Mouse (Mus musculus) hindlimb bud, embryonic 11.5 days (tissue): ENCODE results near the gene Chrm3.

ENCODE experiments used
- DNase-seq: peaks from one replicate; pipeline ENCODE4 v3.0.0-alpha.2; 2012; ENCODE audit warnings: low read depth, low spot score; ENCODE audit errors: extremely low spot score

Chrm3 gene

DNA sequence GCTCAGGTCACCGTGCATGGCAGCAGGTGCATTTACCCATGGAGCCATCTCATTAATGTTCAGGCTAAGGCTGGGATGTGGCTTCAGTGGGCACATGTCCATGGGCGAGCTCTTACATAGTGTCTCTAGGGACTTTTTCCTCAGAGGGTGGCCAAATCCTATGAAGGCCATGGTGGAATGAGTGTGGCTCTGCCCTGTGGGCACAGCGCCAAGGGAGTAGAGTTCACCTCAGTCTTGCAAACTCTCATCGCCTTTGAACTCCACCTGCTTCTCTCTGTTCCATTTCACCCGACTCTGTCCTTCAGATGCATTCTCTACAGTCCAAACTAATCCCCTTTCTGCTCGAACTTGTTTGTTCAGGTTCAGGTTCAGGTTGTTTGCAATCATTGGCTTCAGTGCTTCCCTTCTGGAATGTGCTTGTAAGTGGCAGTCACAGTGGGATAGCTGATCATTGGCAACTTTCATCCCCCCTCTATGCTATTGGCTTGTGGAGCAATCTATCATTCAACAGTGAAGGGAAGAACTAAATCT is 278.7 kb downstream of the Chrm3 start:
- DNase-seq: no peak

DNA sequence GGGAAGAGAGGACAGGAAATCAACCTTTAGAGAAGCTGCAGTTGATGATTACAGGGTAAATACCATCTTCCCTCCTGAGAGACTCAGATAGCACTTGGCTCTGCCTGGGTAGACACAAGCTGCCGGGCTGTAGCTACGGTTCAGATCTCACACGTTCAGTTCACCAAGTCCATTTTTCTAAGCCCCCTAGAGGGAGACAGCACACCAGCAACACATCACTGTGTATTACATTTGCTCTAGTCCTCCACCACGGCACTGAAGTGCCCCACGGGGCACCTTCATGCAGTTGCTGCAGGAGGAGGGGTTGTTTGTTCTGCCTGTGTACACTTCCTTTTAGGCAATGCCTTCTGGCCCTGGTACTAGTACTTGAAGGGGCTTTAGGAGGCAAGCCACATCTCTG is 289.5 kb downstream of the Chrm3 start:
- no peak for DNase-seq

DNA sequence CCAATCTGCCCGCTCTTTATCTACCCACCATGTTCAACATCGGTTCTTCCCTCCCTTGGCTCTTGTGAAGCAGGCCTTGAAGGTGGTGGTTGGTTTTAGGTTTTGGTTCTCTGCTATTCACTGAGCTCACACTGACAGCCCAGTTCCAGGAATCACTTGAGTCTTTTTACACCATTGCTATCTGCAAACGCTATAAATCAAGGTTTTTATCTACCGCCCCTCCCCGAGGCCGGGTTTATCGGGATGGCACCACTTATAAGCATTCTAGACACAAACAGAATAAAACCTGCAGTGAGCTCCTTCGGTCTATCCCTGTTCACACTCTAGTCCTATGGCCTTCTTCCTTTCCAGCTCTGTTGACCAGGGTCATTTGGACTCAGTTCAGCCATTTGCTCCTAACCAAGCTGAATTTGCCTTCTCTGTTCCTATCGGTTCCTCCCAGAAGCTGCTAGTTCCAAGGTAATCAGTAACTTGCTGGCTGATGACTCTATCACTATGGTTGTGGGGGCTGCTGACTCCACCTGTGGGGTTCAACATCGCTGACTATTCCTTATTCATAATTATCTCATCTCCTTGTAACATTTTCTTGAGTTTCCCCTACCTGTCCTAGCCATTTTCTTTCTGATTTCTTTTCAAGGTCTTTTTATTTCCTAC is 291.6 kb downstream of the Chrm3 start:
- no peak for DNase-seq

DNA sequence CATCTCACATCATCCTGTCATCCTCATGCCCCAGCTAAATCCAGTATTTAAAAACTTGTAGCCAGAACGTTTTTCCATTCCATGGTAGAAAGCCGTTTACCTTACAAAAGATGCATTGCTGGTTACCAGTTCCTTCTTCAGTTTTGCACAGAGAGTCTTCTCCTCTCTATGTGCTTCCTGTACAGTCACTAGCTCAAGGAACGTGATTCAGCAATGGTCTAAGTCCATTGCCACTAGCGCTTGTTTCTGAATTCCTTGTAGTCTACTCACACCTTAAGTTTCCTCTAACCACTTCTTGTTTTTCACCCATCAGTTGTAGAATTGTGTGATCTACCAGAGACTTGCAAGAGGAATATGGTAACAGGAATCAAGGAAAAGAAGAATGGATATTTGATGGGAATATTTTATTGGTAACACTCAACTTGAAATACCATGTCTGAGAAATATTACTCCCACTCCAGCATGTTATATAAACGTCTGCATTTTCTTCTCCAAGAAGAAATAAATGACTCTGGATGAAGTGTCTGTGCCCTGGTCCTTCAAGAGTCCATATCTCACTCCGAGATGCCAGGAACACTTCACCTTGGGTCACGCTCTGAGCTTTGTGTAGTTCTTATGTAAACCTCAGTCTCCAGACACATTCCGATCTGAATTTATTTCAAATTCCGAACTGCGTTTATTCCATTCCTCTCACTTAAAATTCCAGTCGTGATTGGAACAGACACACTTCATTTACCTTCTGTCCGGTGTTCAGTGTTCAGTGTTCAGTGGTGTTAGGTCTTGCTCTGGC is 293.6 kb downstream of the Chrm3 start:
- no peak for DNase-seq

DNA sequence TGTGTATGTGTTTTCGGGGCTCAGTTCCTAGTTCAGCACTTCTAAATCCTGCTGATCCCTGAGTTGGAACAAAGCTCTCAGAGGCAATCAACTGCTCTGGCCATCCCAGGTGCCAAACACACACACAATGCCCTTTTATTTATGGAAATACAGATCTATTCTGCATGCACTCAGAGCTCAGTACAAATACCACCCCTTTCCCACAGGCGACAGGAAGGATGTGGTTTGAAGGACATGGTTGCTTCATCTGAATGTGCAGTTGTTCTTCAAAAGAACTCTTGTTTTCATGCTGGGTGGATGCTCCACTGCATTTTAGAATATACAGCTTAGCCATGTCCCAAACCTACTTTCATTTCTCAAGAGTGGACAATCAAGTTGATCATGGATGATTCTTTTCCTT is 294.9 kb downstream of the Chrm3 start:
- no peak for DNase-seq

DNA sequence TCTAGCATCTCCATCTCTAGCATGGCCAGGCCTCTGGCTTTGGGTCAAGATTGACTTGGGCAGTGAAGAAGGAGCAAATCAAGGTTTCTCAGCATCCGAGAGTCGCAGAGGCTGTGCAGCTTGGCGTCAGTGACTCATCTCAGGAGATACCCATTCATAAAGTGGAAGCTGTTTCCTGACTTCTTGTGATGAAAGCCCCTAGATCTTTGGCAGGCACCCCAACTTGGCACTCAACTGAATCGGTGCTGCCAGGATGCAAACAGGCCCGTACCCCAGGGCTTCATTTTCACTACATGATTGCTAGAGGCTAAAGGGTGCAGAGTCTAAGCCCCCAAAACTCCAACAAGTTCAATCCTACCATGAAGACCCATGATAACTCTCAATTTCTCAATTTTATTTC is 298.0 kb downstream of the Chrm3 start:
- no peak for DNase-seq

DNA sequence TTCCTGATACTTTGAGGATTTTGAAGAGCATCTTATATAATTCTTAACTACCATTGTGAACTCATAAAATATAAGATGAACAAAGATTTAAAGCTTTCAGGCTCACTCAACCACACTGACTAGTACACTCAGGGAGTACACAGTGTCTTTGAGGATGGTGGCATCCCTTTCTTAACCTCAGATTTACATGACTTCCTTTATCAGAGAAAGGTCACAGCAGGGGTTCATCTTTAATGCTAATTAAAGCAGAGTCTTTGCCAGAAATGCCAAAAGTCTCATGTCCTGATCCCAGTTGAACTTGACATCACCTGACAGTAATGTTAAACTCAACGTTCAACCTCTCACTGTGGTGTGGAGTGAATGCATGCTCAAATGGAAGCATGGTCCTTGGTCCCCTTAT is 301.7 kb downstream of the Chrm3 start:
- no peak for DNase-seq

DNA sequence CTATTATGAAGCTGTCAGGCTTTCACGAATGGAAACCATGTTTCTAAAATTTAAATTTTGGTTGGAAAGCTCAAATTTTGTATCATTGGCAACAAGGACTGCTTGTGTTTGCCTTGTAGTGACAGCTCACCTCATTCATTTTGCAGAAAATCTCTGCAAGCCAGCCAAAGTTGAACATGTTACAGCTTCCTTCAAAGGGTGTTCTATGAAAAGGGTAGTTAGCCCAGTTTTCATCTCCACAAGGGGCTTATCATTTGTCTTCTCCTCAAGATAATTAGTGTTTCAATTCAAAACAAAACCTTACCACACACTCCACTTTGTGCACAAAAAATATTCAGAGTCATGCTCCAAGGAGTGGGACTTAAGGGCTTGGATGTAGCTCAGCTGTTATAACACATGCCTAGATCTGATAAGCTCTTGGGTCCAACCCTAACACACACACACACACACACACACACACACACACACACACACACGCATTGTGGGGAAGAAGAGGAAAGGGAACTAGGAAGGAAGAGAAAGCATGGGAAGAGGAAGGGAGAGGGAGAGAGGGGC is 302.9 kb downstream of the Chrm3 start:
- DNase-seq: no peak

DNA sequence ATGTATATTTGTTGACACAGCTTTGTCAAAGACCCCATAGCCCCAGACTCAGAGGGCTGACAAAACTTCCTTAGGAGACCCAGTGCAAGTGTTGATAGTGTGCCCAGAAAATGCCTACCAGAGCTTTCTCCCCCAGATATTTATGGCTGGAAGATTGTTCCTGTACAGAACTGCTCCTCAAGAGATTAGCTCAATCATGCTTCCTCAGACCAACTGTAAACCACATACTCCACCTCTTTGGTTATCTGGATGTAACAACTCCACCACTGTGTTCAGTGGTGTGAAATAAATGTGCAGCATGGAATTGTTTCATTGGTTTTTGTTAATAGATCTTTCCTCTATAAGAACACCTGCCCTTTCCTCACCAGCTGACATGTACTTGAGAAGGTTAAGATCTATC is 306.6 kb downstream of the Chrm3 start:
- no peak for DNase-seq

DNA sequence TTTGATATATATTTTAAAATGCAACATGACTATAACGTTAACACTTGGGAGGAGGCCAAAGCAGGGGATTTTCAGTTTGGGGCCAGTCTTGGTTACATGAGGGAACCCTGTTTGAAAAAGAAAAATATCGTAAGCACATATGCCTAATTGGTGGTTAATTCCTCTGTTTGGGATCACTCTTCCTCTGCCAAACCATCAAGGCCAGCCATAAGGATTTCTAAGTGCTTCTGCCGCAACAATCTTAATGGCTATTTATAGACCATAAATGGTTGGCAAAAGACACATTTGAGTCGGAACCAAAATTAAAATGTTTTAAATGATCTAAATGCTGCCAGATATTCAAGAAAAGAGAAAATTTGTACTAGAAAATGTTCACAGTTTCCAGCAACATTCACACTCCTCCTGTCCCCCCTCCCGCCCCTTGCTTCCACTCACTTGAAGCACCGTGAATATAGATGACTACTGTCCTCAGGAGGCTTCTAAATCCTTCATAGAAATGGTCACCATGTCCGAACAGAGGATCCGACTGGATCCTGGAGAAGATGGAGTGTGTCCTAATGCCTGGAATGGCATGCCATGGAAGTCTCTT is 307.3 kb downstream of the Chrm3 start:
- no peak for DNase-seq

DNA sequence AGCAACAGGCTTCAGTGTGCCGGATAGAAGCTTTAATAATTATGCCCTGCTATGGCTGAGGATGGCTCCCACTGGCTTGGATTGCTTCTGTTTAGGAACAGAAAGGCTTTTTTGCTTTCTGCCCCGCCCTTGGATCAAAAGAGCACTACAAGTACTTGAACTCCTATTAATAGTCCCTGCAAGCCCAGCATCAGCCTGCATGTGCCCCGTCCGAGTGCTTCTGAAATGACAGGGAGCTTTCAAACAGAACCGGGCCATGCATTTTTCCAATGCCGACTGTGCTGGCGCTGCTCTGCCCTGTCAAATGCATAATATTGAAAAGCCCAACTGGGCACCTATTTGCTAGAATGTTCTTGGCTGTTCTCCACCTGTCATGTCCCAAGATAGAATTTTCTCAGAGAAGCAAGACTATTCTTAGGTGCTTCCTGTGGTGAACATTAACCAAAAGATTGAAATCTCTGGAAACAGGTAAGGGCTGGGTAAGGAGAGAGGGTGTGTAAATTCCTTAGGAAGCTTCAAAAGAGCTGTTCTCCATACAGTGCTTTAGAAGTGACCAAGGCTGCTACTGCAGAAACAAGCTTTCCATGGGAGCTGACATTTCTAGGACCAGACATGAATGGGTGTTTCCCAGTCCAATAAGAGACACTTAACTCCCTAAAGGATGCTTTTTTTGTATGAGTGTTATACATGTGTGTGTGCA is 314.8 kb downstream of the Chrm3 start:
- DNase-seq: no peak

DNA sequence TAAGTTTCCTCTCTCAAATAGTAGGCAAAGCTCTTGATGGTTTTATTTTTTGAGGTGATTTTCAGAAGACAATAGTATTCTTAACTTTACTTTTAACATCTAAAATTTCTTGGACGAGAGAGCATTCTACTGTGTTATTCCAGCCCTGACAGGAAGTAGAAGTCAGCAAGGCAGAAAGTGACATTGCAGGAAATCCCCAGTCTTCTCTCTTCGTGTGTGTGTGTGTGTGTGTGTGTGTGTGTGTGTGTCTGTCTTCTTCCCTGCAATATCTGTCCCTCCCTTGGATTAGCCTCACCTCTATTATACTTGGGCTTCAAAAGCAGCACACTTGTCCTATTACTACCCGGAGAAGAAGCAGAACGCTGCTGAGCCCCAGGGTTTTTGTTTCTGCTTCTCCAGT is 316.6 kb downstream of the Chrm3 start:
- no peak for DNase-seq

DNA sequence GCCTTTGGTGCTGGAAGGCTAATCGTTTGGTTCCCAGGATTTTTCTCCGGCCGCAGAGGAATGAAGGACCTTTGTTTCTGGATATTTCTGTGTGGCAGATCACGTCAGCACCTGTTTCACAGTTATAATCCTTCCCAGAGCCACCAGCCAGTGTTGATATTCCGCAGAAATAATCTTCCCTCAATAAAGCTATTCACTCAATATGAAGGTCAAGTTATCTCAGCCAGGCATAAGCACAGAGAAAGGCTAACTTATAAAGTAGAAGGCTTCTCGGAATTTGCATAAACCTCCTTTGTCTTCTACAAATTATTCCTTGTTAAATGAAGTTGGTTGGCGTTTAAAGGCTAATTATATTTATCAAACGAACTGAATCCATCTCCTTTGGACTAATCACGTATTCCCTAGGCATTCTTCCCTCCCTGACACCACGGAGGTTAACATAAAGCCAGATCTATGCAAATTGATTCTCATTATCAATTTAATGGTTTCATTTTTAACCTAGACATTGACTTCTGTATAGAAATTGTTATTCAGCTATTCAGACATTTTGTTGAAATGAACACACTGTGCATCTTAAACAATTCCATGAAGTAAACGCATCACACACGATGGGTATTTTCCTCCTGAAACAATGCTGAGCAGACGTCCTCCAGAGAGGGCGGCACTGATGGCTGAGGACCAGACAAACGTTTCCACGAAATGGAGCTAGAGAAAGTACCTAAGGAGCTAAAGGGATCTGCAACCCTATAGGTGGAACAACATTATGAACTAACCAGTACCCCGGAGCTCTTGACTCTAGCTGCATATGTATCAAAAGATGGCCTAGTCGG is 326.9 kb downstream of the Chrm3 start:
- DNase-seq: no peak

DNA sequence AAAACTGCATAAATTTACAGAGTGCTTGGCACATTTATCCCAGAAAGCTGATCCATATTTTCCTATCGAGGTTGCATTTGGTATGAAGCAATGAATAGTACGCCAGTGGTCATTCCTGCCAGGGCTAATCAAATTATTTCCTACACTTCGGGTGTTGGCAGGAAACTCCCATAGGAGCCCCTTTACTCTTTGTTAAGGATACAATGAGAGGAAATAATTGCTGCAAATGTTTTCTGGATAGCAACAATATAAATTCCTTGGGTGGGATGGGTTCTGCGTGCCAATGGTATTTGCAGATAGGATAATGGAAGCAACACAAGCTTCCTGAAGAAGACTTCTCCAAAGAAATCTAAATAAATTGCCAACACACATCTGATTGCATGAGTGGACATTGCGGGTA is 329.1 kb downstream of the Chrm3 start:
- DNase-seq: no peak

DNA sequence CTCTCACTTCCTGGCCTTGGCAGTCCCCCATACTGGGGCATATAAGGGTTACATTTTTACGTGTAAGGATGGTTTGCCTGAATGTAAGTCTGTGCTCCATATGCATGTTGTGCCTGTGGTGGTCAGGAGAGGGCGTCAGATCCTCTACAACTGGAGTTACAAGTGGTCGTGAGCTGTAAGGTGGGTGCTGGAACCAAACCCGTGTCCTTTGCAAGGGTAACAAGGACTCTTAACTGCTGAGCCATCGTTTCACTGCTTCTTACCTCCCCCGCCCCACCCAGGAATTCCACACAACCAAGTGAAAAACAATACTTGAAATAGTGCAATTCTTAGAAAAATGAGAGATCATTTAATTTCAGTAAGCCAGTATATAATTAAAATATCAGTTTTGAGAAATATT is 330.7 kb downstream of the Chrm3 start:
- no peak for DNase-seq

DNA sequence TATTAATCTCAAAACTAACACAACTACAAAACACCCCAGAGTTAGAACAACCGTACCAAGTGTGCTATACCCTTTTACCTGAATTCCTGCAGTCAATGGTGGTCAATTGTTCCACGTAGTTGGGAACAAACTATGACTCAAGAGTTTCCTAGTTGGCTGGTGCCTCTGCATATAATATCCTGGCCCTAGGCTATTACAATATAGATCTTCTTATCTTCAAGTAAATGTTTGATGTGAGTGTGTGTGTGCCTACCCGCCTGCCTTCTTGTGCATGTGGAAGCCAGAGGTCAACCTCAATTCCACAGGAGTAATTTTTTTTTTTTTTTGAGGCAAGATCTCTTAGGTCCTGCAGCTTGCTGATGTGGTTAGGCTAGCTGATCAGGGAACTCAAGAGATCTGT is 335.5 kb downstream of the Chrm3 start:
- DNase-seq: no peak

DNA sequence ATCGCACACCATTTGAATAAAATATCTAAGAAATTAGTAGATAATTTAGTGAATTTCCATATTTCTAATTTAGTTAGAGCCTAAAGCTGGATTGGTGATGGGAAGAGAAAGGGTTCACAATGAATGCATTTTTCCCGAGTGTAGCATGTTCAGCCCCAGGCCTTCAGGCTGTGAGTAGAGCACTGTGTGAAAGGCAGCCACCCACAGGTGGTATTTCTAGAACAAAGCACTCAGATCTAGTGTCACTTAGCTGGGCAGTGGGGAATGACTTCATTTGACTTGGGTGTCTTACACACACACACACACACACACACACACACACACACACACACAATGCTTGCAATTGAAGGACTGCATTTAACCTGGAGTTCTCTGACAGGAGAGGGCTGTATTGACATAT is 337.5 kb downstream of the Chrm3 start:
- no peak for DNase-seq

DNA sequence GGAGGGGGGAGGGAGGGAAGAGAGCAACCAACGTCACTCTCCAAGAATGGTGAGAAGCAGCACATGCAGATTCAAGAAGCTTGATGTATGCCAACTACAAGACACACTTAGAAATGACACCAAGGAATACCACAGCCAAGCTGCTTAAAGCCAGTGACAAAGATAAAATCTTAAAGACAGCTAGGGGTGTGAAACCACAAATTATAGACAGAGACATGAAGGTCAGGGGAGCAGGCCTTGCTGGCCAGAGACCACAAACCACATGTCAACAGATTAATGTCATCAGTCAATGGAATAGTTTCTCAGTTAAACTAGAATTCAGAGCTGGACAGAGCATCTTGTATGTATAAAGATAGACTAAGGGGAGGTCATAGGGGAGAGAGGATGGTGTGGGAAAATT is 341.4 kb downstream of the Chrm3 start:
- DNase-seq: no peak

DNA sequence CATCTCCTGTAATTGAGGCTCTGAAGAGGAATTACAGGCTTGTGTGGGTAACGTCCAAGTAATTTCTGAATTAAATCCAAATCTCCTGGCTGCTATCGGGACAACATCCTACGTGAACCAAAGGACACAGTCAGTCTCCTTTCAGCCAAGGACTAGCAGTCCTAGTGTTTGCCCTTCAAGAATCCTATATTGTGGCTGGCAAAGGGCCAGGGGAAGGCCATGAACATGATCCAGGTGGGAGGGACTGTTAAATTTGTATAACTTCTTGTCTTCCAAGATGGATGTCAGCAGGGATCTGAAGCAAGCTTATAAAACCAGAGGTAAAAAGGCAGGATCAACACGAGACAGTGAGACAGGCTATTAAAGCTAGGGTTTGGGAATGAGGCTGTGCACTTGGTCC is 357.7 kb downstream of the Chrm3 start:
- no peak for DNase-seq

DNA sequence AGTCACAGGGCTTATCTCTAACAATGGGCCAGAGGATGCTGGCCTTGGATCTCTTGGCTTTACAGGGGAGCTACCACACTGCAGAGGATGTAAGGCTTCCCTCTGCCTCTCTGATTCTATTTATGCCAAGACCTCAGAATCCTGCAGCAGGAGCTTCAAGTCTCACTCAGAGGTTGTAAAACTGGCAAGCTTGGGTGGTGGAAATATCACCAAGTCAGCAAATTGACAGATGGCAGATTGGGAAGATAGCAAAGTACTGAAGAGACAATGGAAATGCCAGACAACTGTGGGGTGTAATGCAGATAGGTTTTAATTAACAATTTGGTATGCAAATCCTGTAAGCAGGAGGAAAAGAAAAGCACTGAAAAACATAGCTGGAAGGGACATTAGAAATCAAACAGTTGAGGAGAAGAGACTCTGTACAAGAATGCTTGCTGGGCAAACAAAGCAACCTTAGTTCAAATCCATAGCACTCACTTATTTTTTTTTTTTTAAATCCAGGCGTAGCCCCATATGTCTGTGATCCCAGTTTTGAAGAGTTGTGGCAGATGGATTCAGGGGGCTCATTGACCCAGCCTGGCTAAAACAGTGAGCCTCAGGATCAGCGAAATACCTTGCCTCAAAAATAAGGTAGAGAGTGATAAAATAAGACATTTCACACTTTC is 362.9 kb downstream of the Chrm3 start:
- DNase-seq: no peak
